Mouse (Mus musculus) megakaryocyte, adult 5-6 weeks (primary cell): ENCODE data around the gene Olfr1394. TPM values are rescaled to one million over a fixed set of nuclear protein-coding genes. Genes with fewer than 3 reads are reported as not detected.
"Not testable (repeated sequence)": the region's sequence is repeated elsewhere in the genome, so short reads cannot be mapped to it uniquely, and the experiment has no call there.

Experiments
- ATAC-seq: 2 replicates; pipeline ENCODE4 v1.8.0; 2016; ENCODE audit warnings: mild to moderate bottlenecking, inconsistent platforms; ENCODE audit not compliant: poor library complexity, severe bottlenecking
- total RNA-seq, 2 experiments: library from RNA; stranded (forward) in 1 of 2; stranded (reverse) in 1 of 2; fragments of 153-499, 151-499 nt in 1 of 2; fragments of 221-1000, 200-1000 nt in 1 of 2; gene quantifications; 2 replicates each; pipeline versions ENCODE4 v1.2.3 to v1.2.4; 2015 to 2017

Gene Olfr1394
- total RNA-seq (2015) (not detected in 2 replicates), total RNA-seq (2017) (not detected in 2 replicates)

- ATAC-seq, result no peak
Observed at GRCm38 (mm10) chr11:49154077-49154476, at the start of gene Olfr1394. Gene Olfr1394, plus strand, starts transcription at chr11:49154377.

- no peak for ATAC-seq
Observed at GRCm38 (mm10) chr11:49105752-49106151, 48.4 kb upstream of the Olfr1394 start.

DNA sequence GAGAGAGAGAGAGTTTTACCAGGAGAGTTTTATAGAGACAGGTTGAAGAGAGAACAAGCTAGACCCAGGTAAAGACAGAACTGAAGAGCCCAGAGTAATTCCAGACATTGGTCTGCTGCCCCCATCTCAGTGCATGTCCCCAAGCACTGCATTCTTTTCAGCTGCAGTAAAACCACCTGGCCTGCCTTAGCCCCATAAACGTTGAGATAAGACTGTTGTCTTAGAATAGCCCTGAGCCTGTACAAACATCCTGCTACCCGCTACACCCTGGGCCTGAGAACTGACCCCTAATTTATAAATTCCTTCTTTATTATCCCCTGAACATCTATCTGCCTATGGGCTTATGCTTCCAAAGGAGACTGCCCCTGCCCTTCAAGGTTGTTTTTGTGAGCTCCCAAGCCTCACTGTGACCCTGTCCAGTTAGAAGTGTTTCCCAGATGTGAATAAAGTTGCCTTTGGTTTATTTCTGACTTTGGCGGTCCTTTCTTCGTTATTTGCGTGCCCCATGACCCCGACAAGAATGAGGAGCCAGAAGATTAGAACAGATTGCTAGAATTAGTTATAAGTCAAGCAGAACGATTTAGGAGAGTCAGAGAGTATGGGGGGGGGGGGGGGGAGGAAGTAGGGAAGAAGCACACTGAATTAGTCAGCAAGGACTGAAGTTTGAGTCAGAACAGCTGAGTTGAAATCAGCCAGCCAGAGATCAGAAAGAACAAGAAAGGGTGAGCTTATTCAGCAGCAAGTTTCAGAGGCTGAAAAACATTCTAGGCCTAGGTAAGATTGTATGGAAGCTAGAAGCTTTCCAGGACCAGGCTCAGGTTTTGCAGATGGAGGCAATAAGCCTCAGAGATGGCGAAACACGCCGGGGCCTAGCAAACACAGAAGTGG lies 46.3 kb upstream of the Olfr1394 start:
- no peak for ATAC-seq

GRCm38 (mm10) chr11:49108833-49109232 lies 45.3 kb upstream of the Olfr1394 start:
- peak; percentile 69 for ATAC-seq

DNA sequence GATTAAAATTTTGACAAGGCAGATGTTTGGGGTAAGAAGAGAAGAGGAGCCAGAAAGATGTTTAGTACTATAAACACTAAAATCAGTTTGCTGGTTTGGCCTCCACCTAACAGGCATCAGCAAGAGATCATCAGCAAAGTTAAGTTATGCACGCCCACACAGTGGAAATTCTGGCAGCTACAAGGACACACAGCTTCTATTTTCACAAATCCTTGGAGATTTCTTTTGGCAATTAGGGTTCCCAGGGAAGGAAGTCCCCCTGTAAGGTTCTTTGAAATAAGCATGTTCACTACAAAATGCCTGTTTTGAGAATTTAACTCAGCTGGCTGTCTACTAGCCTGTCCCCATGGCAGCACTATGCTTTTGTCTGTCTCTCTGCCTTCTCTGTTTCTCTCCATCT lies 43.2 kb upstream of the Olfr1394 start:
- no peak for ATAC-seq

DNA sequence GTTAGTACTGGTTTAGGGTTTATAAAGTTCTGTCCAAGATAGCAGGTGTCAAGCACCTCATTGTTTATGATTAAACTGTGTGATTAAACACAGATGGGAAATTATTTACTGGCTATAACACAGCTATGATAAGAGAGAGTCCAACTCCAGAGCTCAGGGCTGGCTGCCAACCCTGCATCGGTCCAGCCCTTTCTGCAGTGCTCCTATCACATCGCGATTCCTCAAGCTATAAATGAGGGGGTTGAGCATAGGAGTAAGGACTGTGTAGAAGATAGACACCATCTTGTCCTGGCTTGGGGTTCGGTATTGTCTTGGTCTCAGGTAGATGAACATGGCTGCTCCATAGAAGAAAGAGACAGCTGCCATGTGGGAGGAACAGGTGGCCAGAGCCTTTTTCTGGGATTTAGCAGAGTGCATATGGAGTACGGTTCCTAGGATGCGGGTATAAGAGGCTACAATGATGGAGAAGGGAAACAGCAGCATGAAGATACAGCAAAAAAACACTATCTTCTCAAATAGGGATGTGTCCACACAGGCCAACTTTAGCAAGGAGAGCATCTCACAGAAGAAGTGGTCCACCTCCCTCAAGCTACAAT lies 41.5 kb upstream of the Olfr1394 start:
- no peak for ATAC-seq

DNA sequence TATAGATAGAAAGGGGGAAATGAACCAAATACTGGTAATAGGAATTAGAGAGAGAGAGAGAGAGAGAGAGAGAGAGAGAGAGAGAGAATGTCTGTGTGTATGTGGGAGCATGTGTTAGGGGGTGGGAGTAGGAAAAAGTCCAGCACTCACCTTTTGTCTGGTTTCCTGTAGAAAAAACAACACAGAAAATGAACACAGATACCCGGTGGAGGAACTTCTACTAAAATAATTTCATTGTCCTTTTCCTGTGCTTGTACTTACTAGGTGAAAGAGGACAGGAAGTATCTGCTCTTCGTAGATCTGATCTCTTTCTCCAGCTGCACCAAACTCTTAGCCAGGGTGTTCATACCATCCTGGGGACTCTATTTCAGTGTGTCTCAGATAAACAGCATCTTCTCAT lies 40.0 kb upstream of the Olfr1394 start:
- ATAC-seq, result no peak

DNA sequence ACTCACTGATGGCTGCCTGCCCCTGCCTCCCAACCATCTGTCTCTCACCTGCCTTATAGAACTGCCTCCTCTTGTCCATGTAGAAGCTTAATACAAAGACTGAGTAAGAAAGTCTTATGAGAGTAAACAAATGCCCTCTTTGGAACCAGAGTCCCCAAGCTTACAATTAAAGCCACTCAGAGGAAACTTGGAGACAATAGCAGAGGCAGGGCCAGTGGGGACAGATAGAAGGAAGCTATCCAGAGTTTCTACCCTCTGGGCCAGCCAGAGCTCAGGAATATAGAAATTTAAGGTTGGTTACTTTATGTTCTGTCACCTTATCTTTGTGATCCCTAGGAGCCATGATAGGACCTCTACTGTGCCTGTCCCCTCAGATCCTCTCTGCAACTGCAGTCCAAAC lies 39.4 kb upstream of the Olfr1394 start, which contains the start of gene Olfr1396:
Olfr1396 (minus strand) TSS at position 101 of the 400 bp plus-strand sequence.
- no peak for ATAC-seq

- ATAC-seq, result no peak
Observed at GRCm38 (mm10) chr11:49119635-49120034, 34.5 kb upstream of the Olfr1394 start.

- ATAC-seq, result no peak
Observed at GRCm38 (mm10) chr11:49124169-49124568, 30.0 kb upstream of the Olfr1394 start.

DNA sequence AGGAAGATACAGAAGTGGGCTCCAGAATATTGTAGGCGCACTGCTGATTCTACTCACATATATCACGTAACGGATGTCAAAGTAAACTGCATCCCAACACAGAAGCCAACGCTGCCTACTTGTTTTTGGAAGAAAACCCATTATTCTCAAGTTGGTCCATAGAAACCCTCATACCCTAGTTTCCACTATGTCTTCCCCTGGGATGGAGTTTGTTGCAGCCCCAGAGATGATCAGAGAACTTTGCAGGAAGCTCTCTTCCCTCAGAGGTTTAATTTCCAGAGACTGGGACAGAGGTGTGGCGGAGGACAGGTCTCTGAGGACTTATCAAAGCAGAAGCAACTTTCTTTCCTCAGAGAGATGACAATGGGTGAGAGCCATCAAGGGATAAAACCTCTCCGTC lies 12.2 kb upstream of the Olfr1394 start, which contains the start of gene Olfr1395:
Olfr1395 (plus strand) TSS at position 301 of the 400 bp plus-strand sequence.
- ATAC-seq, result no peak

DNA sequence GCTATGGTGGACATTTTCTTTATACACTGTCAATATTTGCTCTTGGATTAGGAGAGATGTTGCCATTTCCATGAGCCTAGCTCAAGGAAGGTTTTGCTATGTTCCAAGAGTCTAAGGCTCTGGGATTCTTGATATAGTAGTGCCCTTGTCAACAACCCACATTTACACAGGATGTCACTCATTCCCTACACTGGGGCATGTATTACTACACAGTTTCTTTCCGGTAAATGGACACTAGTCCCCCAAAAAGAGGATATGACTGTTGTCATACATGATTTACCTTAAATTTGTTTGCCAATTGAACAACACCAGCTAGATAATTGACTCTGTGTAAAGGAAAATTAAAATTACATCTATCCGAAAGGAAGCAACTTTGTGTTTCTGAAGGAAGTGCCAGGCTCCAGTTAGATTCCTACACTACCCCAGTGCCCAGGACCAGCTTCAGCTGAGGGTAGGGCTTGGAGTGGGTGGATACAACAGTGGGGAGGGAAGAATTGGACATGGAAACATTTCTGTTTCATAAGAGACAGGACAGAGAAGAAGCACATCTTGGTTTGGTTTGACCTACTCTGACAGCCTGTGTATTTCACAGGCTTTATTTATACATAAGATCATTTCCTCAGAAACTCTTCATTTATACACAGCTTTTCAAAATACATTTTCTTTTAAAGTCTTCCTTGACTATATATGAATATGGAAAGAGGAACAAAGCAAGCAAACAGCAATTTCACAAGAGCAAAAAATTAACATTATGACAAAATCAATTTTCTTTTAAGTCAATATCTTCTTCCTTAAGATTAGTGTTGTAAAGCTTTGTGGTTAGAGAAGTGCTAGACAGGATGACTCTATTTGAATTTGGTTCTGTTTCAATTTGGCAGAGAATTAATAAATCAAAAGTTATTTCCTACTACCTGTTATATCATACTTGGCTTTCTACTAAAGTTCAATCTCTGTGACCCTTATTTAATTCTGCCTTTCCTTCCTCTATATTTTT lies 2.9 kb downstream of the Olfr1394 start:
- peak; percentile 65 for ATAC-seq

GRCm38 (mm10) chr11:49168839-49169611 lies 14.8 kb downstream of the Olfr1394 start:
- ATAC-seq, result peak; percentile 25; the same call in 1 of the 2 replicates

- ATAC-seq, result peak; percentile 88
Observed at GRCm38 (mm10) chr11:49170576-49170975, 16.4 kb downstream of the Olfr1394 start.

DNA sequence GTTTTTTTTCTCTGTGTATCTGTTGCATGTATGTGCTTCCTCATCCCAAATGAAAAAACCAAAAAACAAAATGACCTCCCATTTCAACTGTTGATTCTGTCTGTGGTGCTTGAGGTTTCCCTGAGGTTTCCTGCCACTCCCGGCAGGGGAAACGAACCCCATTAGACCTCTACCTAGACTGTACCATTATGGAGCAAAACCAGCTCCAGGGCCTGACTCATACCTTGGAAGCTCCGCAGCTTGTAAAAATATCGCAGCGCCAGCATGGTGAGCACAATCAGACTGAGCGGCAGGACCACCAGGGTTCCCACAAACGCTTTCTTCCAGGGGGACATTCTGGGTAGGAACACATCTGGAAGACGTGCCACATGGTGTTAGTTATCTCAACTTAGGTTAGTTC lies 21.2 kb downstream of the Olfr1394 start:
- ATAC-seq, result peak; percentile 33

- not testable (repeated sequence) for ATAC-seq
Observed at GRCm38 (mm10) chr11:49176047-49176779, 22.0 kb downstream of the Olfr1394 start.

DNA sequence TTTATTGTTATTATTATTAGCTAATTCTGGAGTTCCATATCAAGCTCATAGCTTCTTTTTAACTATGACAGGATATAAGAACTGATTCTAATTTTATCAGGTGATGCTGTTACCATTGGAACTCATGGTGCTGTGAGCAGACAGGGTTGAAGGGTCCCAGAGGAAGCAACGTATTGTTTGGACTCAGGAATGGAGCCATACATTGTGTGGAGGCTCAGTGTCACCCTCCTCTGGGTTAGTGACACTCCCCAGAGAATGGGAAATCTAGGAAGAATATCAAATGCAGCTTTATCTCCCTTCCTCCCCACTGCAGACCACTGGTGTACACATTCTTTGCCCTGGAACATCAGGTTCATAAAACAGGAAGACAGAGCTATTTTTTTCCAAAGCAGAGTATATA lies 29.0 kb downstream of the Olfr1394 start:
- ATAC-seq, result no peak

- ATAC-seq, result no peak
Observed at GRCm38 (mm10) chr11:49186452-49186851, 32.3 kb downstream of the Olfr1394 start.

GRCm38 (mm10) chr11:49186955-49187488 lies 32.8 kb downstream of the Olfr1394 start, which contains the start of gene Btnl9:
Gene Btnl9, minus strand, starts transcription at chr11:49187159.
- no peak for ATAC-seq
